ENCODE assay signal across 13 mouse cellular contexts in the genomic region with DNA sequence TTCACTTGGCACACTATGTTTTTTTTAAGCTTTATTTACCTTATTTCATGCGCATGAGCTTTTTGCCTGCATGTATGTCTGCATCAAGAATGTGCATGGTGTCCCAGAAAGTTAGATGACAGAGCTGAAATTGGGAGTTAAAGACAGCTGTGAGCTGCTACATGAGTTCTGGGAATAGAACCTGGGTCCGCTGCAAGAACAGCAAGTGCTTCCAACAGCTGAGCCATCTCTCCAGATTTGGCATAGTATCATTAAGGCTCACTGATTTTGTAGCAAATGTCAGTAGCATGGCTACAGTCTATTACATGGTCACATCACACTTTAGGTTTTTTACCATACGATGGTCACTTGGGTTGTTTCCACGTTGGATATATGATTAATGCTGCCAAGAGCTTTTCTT.
"Had no signal": no experiment of that assay in that cellular context is flagged by ENCODE, and none has a peak within 500 bp of the region (broad histone marks: within the 10 kb centered on the region; RNA-seq: fewer than 3 reads in every experiment).

No protein-coding gene starts in this region.

- H3K27ac ChIP-seq: liver, embryonic 14.5 days; midbrain, embryonic 10.5 days; midbrain, embryonic 13.5 days; neural tube, embryonic 12.5 days had no signal

- H3K27me3 ChIP-seq: midbrain, embryonic 13.5 days; neural tube, embryonic 12.5 days had no signal

- H3K36me3 ChIP-seq: midbrain, embryonic 10.5 days; midbrain, embryonic 13.5 days; neural tube, embryonic 12.5 days had no signal

- DNase-seq: lung, adult 18-20 months; lung, embryonic 14.5 days; lung, postnatal 10 days; lung, postnatal 4 days; right cerebral cortex, postnatal 14 days; spleen, adult 18-20 months; thymus, adult 18-20 months; thymus, postnatal 25 days; thymus, postnatal 4 days had no signal

- H3K4me2 ChIP-seq: lung, embryonic 14.5 days; midbrain, embryonic 13.5 days; neural tube, embryonic 12.5 days had no signal

- H3K4me3 ChIP-seq: midbrain, embryonic 10.5 days; midbrain, embryonic 13.5 days; neural tube, embryonic 12.5 days had no signal
